12 mouse cellular contexts compared by ENCODE assay signal in the genomic region with DNA sequence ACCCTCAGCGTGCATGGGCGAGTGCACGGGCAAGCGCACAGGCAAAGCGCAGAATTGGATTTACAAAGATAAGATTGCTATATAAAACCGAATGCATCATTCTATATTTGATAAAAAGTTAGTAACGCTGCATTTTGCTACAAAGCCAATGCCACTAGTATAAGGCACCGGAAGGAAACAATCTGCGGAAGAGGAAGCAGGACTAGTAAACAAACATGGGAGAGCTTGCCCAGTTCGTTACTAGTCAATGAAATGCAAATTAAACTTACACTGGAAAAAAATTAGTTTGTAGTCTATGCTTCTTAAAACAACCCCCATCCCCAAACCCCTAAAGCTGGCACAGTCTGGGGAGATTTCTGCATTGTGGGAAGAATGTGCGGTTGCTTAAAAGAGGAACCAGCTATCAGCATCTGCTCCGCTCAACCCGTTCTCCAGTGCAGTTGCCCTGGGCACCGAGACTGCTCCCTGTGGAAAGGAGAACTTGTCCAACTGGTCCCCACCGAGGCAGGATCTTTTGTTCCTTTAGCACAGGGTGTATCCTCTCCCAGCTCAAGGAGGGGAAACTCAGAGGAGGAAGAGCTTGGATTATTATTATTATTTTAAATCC.
A peak's percentile ranks its signal among the peaks of the same experiment; 100 is the strongest.
DNase-seq lines count a peak whose midpoint lies in the region; ATAC-seq lines count a peak whose summit lies in the region.
"Had no signal": no experiment of that assay in that cellular context is flagged by ENCODE, and none has a peak within 500 bp of the region (broad histone marks: within the 10 kb centered on the region; RNA-seq: fewer than 3 reads in every experiment).

No protein-coding gene starts in this region.

- H3K4me3 ChIP-seq in liver, embryonic 12.5 days, result no peak overlapping the region
- H3K4me3 ChIP-seq in megakaryocyte, embryonic 14.5 days (replicated peaks), result peak overlapping the region; percentile 14
- H3K4me3 ChIP-seq: heart, embryonic 15.5 days; intestine, embryonic 15.5 days had no signal

- no peak overlapping the region for H3K27ac ChIP-seq in liver, embryonic 12.5 days
- H3K27ac ChIP-seq: heart, embryonic 15.5 days; intestine, embryonic 15.5 days had no signal

- WGBS in liver, embryonic 12.5 days (ENCODE audit: insufficient replicate concordance), result 54% methylated on average over 15 of the region's 15 CpGs

- H3K27me3 ChIP-seq in liver, embryonic 12.5 days (replicated peaks), result no peaks in the 10 kb centered on the region
- no peaks in the 10 kb centered on the region for H3K27me3 ChIP-seq in megakaryocyte, embryonic 14.5 days (replicated peaks)
- H3K27me3 ChIP-seq: heart, embryonic 15.5 days; intestine, embryonic 15.5 days had no signal

- DNase-seq in liver, result peak; percentile 23
- DNase-seq in R1 (ENCODE audit: low read depth, low spot score), result peak; percentile 33
- no peak for DNase-seq in embryo, embryonic 10 days (ENCODE audit: low spot score)
- no peak for DNase-seq in layer of hippocampus, adult 9-10 months (ENCODE audit: low spot score)
- DNase-seq: cerebellum, adult 11-12 months; left cerebral cortex, postnatal 4 days; retina, postnatal 1 day had no signal

- no peak for ATAC-seq in liver, embryonic 12.5 days
- peak; percentile 99 for ATAC-seq in common myeloid progenitor, adult 5-6 weeks (replicated peaks; ENCODE audit: low read depth, poor library complexity, severe bottlenecking)
- ATAC-seq: intestine, embryonic 15.5 days had no signal

- H3K4me2 ChIP-seq in liver, embryonic 12.5 days, result no peak overlapping the region
- H3K4me2 ChIP-seq: heart, embryonic 15.5 days; intestine, embryonic 15.5 days had no signal

- no peaks in the 10 kb centered on the region for H3K36me3 ChIP-seq in liver, embryonic 12.5 days
- H3K36me3 ChIP-seq in megakaryocyte, embryonic 14.5 days (replicated peaks; ENCODE audit: low read length), result no peaks in the 10 kb centered on the region
- H3K36me3 ChIP-seq: heart, embryonic 15.5 days; intestine, embryonic 15.5 days had no signal

- H3K9me3 ChIP-seq in liver, embryonic 12.5 days (replicated peaks), result no peaks in the 10 kb centered on the region
- peaks cover 13% of the 10 kb centered on the region; the same call in 1 of the 2 replicates for H3K9me3 ChIP-seq in megakaryocyte, embryonic 14.5 days
- H3K9me3 ChIP-seq: heart, embryonic 15.5 days; intestine, embryonic 15.5 days had no signal

- no peak overlapping the region for H3K9ac ChIP-seq in liver, embryonic 12.5 days
- H3K9ac ChIP-seq: heart, embryonic 15.5 days; intestine, embryonic 15.5 days had no signal

- no peaks in the 10 kb centered on the region for H3K4me1 ChIP-seq in liver, embryonic 12.5 days
- H3K4me1 ChIP-seq in megakaryocyte, embryonic 14.5 days, result no peaks in the 10 kb centered on the region
- H3K4me1 ChIP-seq: intestine, embryonic 15.5 days had no signal

Comparison
In these comparisons a context has a peak if more than half of its experiments do, and no peak if none do; other contexts are left out.
1. DNase-seq: peak in liver (single experiment) and R1 (single experiment); none in embryo, embryonic 10 days (single experiment) and layer of hippocampus, adult 9-10 months (single experiment).